Mouse (Mus musculus) midbrain, postnatal 0 days (tissue): ENCODE data around the gene Kifc1. TPM values are rescaled to one million over a fixed set of nuclear protein-coding genes. Genes with fewer than 3 reads are reported as not detected.
"Not testable (repeated sequence)": the region's sequence is repeated elsewhere in the genome, so short reads cannot be mapped to it uniquely, and the experiment has no call there.

Experiments
- ATAC-seq: fragments of 200-750 bp; cut with Nextera tagmentation; 2 replicates; pipeline ENCODE4 v1.8.0; 2017; ENCODE audit warnings: moderate number of reproducible peaks, mild to moderate bottlenecking, moderate TSS enrichment, moderate library complexity; ENCODE audit not compliant: low FRiP score
- DNase-seq: peaks from one replicate; pipeline ENCODE4 v3.0.0-alpha.2; 2015; ENCODE audit warnings: low spot score
- H3K27ac ChIP-seq: fragments of 300-500 bp; sonication (generic); 2 replicates; pipeline ENCODE4 v1.5.1; 2014; ENCODE audit warnings: low read depth, mild to moderate bottlenecking, low read length, mixed read lengths
- H3K27me3 ChIP-seq: fragments of 300-500 bp; sonication (generic); 2 replicates; pipeline ENCODE4 v1.6.1; 2014; ENCODE audit warnings: low read length, control low read depth, mixed read lengths; ENCODE audit not compliant: insufficient read depth
- H3K36me3 ChIP-seq: fragments of 300-500 bp; sonication (generic); 2 replicates; pipeline ENCODE4 v1.6.1; 2014; ENCODE audit warnings: low read length, control low read depth, mixed read lengths; ENCODE audit not compliant: insufficient read depth
- H3K4me1 ChIP-seq: fragments of 300-500 bp; sonication (generic); 2 replicates; pipeline ENCODE4 v1.6.1; 2014; ENCODE audit warnings: mild to moderate bottlenecking, control low read depth, antibody characterized with exemption, low read length, mixed read lengths; ENCODE audit not compliant: insufficient read depth
- H3K4me2 ChIP-seq: fragments of 300-500 bp; sonication (generic); 2 replicates; pipeline ENCODE4 v1.6.1; 2014; ENCODE audit warnings: low read depth, mild to moderate bottlenecking, low read length, mixed read lengths; ENCODE audit not compliant: poor library complexity, severe bottlenecking
- H3K4me3 ChIP-seq: fragments of 300-500 bp; sonication (generic); 2 replicates; pipeline ENCODE4 v1.5.1; 2014; ENCODE audit warnings: low read depth, mild to moderate bottlenecking, low read length, moderate library complexity
- H3K9ac ChIP-seq: fragments of 300-500 bp; sonication (generic); replicated peaks from 2 replicates; pipeline ENCODE4 v1.6.1; 2014; ENCODE audit warnings: mild to moderate bottlenecking, low read length, moderate library complexity, mixed read lengths; ENCODE audit not compliant: poor library complexity, severe bottlenecking
- H3K9me3 ChIP-seq: fragments of 300-500 bp; sonication (generic); 2 replicates; pipeline ENCODE4 v1.6.1; 2016; ENCODE audit warnings: low read length, control low read depth
- CTCF ChIP-seq: IDR thresholded peaks from 2 replicates; pipeline ENCODE4 v1.5.1; 2016; ENCODE audit warnings: antibody characterized with exemption, mild to moderate bottlenecking
- WGBS: fragments of 180-500 bp; shearing (Covaris S2); extraction: QIAGEN DNeasy Blood & Tissue Kit; methylation state at CpG from one replicate; pipeline ENCODE4 v1.1.7; 2014; 5-methylcytosine and 5-hydroxymethylcytosine counted together
- polyA plus RNA-seq: library from polyadenylated mRNA; unstranded; fragments of >200 nt; fragmentation: Nextera tagmentation; extraction: Ambion mirVana; gene quantifications from 2 replicates; pipeline ENCODE4 v1.2.1, GENCODE M21; 2015
- total RNA-seq: library from RNA; depleted of rRNA; stranded (reverse); fragments of >200 nt; gene quantifications from 2 replicates; pipeline ENCODE4 v1.2.3, GENCODE M21; 2014

The Kifc1 gene
- total and polyA plus RNA-seq, 2 experiments from 2014 or later, result 1.4 to 4.3 TPM

DNA sequence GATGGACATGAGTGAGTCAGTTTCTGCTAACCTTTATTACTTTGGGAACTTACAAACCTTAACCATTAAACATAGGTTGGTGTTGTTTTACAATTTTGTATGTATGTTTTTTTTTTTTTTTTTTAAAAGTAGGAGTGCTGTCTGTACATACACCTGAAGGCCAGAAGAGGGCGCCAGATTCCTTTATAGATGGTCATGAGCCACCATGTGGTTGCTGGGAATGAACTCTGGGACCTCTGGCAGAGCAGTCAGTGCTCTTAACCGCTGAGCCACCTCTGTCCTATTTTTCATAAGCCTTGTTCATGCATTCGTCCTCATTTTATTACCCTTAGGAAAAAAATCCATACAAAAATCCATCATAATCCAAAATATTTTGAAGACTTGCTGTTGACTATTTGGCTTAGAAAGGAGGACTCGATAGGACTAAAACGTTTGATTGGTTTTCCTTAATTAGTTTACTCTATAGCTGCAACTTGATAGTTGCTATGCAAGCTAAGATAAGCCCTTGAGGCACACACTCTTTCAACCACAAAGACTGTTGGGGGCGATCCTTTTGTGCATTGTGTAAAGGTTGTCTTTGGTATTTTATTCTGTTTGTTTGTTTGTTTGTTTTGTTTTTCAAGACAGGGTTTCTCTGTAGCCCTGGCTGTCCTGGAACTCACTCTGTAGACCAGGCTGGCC is 6.8 kb upstream of the Kifc1 start:
- ATAC-seq, result no peak
- DNase-seq, result peak; percentile 67
- H3K9ac ChIP-seq, result no peak overlapping the region
- WGBS, result 46% methylated on average over 6 of the region's 6 CpGs
- no peaks in the 10 kb centered on the region for H3K27me3 ChIP-seq
- no peaks in the 10 kb centered on the region for H3K4me1 ChIP-seq
- H3K27ac ChIP-seq, result no peak overlapping the region
- H3K4me2 ChIP-seq, result no peak overlapping the region
- H3K4me3 ChIP-seq, result no peak overlapping the region
- H3K36me3 ChIP-seq, result no peaks in the 10 kb centered on the region
- no peaks in the 10 kb centered on the region for H3K9me3 ChIP-seq
- peak; percentile 69 for TF ChIP-seq CTCF

DNA sequence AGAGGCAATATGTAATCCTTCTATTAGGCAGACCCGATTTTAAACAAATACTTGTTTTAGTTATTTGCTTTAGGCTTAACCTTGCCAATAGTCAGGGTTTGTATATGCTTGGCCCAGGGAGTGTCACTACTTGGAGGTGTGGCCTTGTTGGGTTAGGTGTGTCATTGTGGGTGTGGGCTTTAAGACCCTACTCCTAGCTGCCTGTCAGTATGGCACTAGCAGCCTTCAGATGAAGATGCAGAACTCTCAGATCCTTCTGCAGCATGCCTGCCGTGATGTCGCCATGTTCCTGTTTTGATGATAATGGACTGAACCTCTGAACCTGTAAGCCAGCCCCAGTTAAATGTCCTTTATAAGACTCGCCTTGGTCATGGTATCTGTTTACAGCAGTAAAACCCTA is 2.5 kb upstream of the Kifc1 start:
- H3K27ac ChIP-seq, ATAC-seq, H3K4me2 ChIP-seq, H3K36me3 ChIP-seq, DNase-seq, H3K4me3 ChIP-seq, H3K9ac ChIP-seq, H3K9me3 ChIP-seq, H3K4me1 ChIP-seq, H3K27me3 ChIP-seq: not testable (repeated sequence)
- 79% methylated on average over 4 of the region's 4 CpGs for WGBS

DNA sequence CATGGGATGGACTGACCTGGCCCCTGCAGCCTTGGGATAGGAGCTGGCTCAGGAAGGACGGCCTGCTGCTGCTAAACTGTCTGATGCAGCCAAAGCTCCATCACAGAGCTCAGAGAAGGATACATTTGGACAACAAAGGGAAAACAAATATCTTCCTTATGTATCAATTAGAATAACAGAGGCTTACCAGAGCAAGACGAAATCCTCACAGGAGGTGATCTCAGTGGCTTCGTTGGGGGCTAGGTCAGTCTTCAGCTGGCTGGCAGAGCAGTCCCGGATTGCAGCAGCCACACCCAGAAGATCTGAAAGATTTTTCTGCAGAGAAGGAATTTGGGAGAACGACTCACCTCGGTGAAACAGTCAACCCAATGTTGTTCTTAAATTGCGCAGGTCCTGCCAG is 2.0 kb upstream of the Kifc1 start:
- Histone ChIP-seq H3K4me2 (no peak overlapping the region), H3K4me1 (no peaks in the 10 kb centered on the region), H3K9ac (no peak overlapping the region), H3K9me3 (no peaks in the 10 kb centered on the region), H3K4me3 (no peak overlapping the region), H3K27me3 (no peaks in the 10 kb centered on the region), H3K36me3 (no peaks in the 10 kb centered on the region), H3K27ac (no peak overlapping the region)
- DNase-seq (no peak), ATAC-seq (no peak)
- 17% methylated on average over 7 of the region's 7 CpGs for WGBS
- no peak for TF ChIP-seq CTCF

DNA sequence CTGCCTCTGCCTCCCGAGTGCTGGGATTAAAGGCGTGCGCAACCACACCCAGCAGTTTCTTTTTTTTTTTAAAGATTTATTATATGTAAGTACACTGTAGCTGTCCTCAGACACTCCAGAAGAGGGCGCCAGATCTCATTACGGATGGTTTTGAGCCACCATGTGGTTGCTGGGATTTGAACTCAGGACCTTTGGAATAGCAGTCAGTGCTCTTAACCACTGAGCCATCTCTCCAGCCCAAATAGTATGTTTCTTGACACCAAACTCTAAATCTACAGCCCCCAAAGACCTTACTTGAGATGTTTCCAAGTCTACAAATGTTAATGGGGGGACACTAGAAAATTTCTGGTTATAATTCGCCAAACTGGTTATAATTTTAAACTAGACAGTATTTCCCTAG is 1.4 kb upstream of the Kifc1 start:
- peak; percentile 18; the same call in 1 of the 2 replicates for TF ChIP-seq CTCF
- not testable (repeated sequence) for ATAC-seq

DNA sequence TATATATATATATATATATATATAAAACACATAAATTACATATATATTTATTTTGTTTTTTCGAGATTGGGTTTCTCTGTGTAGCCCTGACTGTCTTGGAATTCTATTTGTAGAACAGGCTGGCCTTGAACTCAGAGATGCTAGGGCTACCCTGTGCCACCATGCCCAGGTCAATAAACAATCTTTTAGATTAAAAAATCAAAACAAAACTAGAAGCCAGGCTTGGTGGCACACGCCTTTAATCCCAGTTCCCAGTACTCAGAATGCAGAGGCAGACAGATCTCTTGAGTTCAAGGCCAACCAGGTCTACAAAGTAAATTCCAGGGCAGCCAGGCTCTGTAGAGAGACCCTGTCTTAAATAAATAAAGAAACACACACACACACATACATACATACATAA is 896 bp upstream of the Kifc1 start:
- no peaks in the 10 kb centered on the region for H3K36me3 ChIP-seq
- H3K4me3 ChIP-seq, result no peak overlapping the region
- no peaks in the 10 kb centered on the region for H3K27me3 ChIP-seq
- H3K4me1 ChIP-seq, result no peaks in the 10 kb centered on the region
- ATAC-seq, result no peak
- WGBS, result 68% methylated on average over 2 of the region's 2 CpGs
- no peak overlapping the region for H3K4me2 ChIP-seq
- DNase-seq, result no peak
- H3K27ac ChIP-seq, result no peak overlapping the region
- no peak for TF ChIP-seq CTCF
- no peaks in the 10 kb centered on the region for H3K9me3 ChIP-seq
- no peak overlapping the region for H3K9ac ChIP-seq

More for the DNA sequence above, 1.4 kb upstream of the Kifc1 start:
- not testable (repeated sequence) for H3K27ac ChIP-seq, H3K9me3 ChIP-seq, DNase-seq, H3K36me3 ChIP-seq, H3K4me1 ChIP-seq, H3K4me2 ChIP-seq, H3K9ac ChIP-seq, H3K27me3 ChIP-seq, H3K4me3 ChIP-seq
- WGBS, result 69% methylated on average over 6 of the region's 6 CpGs

DNA sequence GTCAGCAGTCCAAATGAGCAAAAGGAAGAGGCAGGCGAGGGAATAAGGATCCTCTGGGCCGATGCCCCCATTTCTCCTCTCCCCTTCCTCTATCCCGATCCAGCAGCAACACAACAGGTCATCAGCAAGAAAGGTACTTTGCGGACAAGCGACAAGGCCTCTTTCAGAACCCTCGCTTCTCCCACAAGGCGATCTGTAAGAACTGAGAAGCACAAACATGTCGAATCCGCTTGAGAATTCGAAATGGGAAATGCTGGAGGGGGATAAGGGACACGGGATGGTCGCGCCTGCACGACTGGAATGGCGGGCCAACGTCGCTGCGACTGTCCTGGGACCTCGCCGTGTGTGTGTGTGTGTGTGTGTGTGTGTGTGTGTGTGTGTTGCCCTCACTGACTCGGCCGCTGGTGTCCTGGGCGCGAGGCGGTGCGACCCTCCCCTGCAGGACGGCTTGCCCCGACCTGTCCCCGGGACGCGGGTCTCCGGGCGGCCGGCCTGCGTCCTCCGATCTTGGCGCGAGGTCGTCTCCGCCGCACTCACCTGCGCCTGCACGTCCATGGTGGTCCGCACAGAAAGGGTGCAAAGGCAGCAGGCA is 424 bp downstream of the Kifc1 start:
- not testable (repeated sequence) for H3K27ac ChIP-seq, ATAC-seq
- peak overlapping the region; percentile 66 for H3K4me2 ChIP-seq

DNA sequence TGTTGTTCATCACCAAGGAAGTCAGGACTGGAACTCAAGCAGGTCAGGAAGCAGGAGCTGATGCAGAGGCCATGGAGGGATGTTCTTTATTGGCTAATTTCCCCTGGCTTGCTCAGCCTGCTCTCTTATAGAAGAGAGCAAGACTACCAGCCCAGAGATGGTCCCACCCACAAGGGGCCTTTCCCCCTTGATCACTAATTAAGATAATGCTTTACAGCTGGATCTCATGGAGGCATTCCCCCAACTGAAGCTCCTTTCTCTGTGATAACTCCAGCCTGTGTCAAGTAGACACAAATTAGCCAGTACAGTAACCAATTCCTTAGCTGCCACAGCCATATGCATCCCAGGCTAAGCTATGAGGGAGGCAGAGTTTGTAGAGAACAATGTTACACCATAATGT is 2.2 kb downstream of the Kifc1 start:
- not testable (repeated sequence) for DNase-seq, H3K9ac ChIP-seq, H3K4me2 ChIP-seq, ATAC-seq, H3K9me3 ChIP-seq, H3K4me3 ChIP-seq, H3K4me1 ChIP-seq, H3K36me3 ChIP-seq, H3K27ac ChIP-seq, H3K27me3 ChIP-seq

More for the DNA sequence above, 424 bp downstream of the Kifc1 start:
- not testable (repeated sequence) for H3K27me3 ChIP-seq, H3K36me3 ChIP-seq, DNase-seq, H3K4me1 ChIP-seq, H3K9me3 ChIP-seq, H3K9ac ChIP-seq
- peak overlapping the region; percentile 50 for H3K4me3 ChIP-seq
- under 1% methylated on average over 44 of the region's 44 CpGs for WGBS

DNA sequence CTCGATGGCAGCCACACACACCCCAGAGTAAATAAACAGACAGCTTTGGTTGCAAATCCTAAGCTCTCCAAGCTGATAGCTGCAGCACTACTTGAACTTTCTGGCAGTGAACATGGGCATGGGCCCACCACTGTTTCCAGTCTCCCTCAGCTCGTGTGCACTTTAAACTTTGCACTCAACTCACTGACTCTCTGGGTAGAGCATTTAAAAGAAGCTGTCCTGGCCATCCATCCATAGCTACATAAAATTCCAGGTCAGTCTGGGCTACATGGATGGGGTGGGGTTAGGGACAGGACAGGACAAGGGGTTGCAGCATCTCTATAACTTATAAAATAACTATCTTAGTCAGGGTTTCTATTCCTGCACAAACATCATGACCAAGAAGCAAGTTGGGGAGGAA is 2.7 kb downstream of the Kifc1 start:
- ATAC-seq, H3K27me3 ChIP-seq, H3K27ac ChIP-seq, DNase-seq, H3K4me2 ChIP-seq, H3K9ac ChIP-seq, H3K36me3 ChIP-seq, H3K4me3 ChIP-seq, H3K9me3 ChIP-seq, H3K4me1 ChIP-seq: not testable (repeated sequence)
- 80% methylated on average over 2 of the region's 2 CpGs for WGBS

DNA sequence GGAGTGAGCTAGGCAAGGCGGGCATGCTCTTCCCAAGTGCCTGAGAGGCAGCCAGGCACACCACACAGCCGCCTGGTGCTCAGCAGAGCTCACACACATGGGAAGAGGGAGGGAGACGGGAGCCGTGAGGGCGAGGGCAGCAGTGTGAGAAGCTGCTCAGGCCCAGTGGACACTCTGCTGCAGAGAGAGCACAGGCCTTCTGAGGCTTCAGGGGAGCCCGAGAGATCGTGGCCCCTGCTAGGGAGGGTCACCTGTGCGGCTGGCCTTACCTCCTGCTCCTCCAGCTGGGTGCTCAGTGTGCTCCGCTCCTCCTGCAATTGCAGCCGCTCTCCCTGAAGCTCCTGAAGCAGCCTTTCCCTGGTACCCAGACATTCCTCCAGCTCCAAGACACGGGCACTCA is 6.1 kb downstream of the Kifc1 start:
- not testable (repeated sequence) for H3K36me3 ChIP-seq, H3K9ac ChIP-seq, ATAC-seq, H3K27me3 ChIP-seq, H3K9me3 ChIP-seq, H3K27ac ChIP-seq, DNase-seq, H3K4me2 ChIP-seq, H3K4me3 ChIP-seq, H3K4me1 ChIP-seq
- 93% methylated on average over 8 of the region's 11 CpGs for WGBS
